17 mouse cellular contexts compared by ENCODE assay signal in genomic region chr19:8996601-8997000, GRCm38 (mm10). TPM values are rescaled to one million over a fixed set of nuclear protein-coding genes. Genes with fewer than 3 reads are reported as not detected.
DNase-seq lines count a peak whose midpoint lies in the region; ATAC-seq and TF ChIP-seq lines count a peak whose summit lies in the region.
"Had no signal": no experiment of that assay in that cellular context is flagged by ENCODE, and none has a peak within 500 bp of the region (broad histone marks: within the 10 kb centered on the region; RNA-seq: fewer than 3 reads in every experiment).

No protein-coding gene starts in this region.

- H3K9me3 ChIP-seq in embryonic facial prominence, embryonic 12.5 days: no peaks in the 10 kb centered on the region
- no peaks in the 10 kb centered on the region for H3K9me3 ChIP-seq in embryonic facial prominence, embryonic 10.5 days
- H3K9me3 ChIP-seq in lung, embryonic 15.5 days: no peaks in the 10 kb centered on the region
- H3K9me3 ChIP-seq in intestine, embryonic 15.5 days: no peaks in the 10 kb centered on the region
- no peaks in the 10 kb centered on the region for H3K9me3 ChIP-seq in liver, embryonic 11.5 days (ENCODE audit: control insufficient read depth, low read length)
- H3K9me3 ChIP-seq: liver, embryonic 12.5 days; midbrain, embryonic 12.5 days had no signal

- no peak for ATAC-seq in embryonic facial prominence, embryonic 12.5 days (ENCODE audit: insufficient number of reproducible peaks, insufficient read depth, low FRiP score, low TSS enrichment)
- no peak for ATAC-seq in lung, embryonic 15.5 days (ENCODE audit: borderline replicate concordance, extremely low read depth, low FRiP score, low TSS enrichment)
- no peak for ATAC-seq in intestine, embryonic 15.5 days
- no peak for ATAC-seq in liver, embryonic 11.5 days (replicated peaks; ENCODE audit: low FRiP score)
- ATAC-seq: activated CD4-positive, CD25-positive, alpha-beta regulatory T cell, adult 4 months; forebrain, postnatal 0 days; hindbrain, postnatal 0 days; liver, embryonic 12.5 days had no signal

- no peaks in the 10 kb centered on the region for H3K27me3 ChIP-seq in embryonic facial prominence, embryonic 12.5 days
- H3K27me3 ChIP-seq in embryonic facial prominence, embryonic 10.5 days (replicated peaks; ENCODE audit: low read depth, poor library complexity, severe bottlenecking): peaks cover 5% of the 10 kb centered on the region; the same call in 1 of the 2 replicates
- no peaks in the 10 kb centered on the region for H3K27me3 ChIP-seq in lung, embryonic 15.5 days
- no peaks in the 10 kb centered on the region for H3K27me3 ChIP-seq in intestine, embryonic 15.5 days (replicated peaks)
- peaks cover under 1% of the 10 kb centered on the region; the same call in 1 of the 2 replicates for H3K27me3 ChIP-seq in liver, embryonic 11.5 days (replicated peaks; ENCODE audit: control insufficient read depth, insufficient read depth, low read length)

- 89% methylated on average over 6 of the region's 6 CpGs for WGBS in embryonic facial prominence, embryonic 12.5 days
- 91% methylated on average over 6 of the region's 6 CpGs for WGBS in embryonic facial prominence, embryonic 10.5 days
- 89% methylated on average over 6 of the region's 6 CpGs for WGBS in lung, embryonic 15.5 days
- WGBS in lung, adult 2 months: 78% methylated on average over 6 of the region's 6 CpGs
- 93% methylated on average over 6 of the region's 6 CpGs for WGBS in intestine, embryonic 15.5 days
- WGBS in liver, embryonic 11.5 days: 91% methylated on average over 6 of the region's 6 CpGs

- peaks cover 42% of the 10 kb centered on the region for H3K4me1 ChIP-seq in embryonic facial prominence, embryonic 12.5 days
- peaks cover 28% of the 10 kb centered on the region for H3K4me1 ChIP-seq in embryonic facial prominence, embryonic 10.5 days
- peaks cover 51% of the 10 kb centered on the region for H3K4me1 ChIP-seq in lung, embryonic 15.5 days
- H3K4me1 ChIP-seq in lung, adult 2 months (ENCODE audit: control insufficient read depth, insufficient read depth, low read length): peaks cover 41% of the 10 kb centered on the region
- H3K4me1 ChIP-seq in intestine, embryonic 15.5 days (replicated peaks): peaks cover 64% of the 10 kb centered on the region
- H3K4me1 ChIP-seq in liver, embryonic 11.5 days (replicated peaks; ENCODE audit: control insufficient read depth, insufficient read depth, low read length): peaks cover 23% of the 10 kb centered on the region

- no peak for DNase-seq in embryonic facial prominence, embryonic 10.5 days (ENCODE audit: low spot score)
- DNase-seq in lung, adult 2 months: no peak
- DNase-seq in cerebellum, postnatal 4 days (ENCODE audit: low spot score in 2 of 2): no peak
- no peak for DNase-seq in adrenal gland, adult 8-10 months
- DNase-seq in liver, embryonic 11.5 days (ENCODE audit: low spot score): no peak
- DNase-seq: cerebellum, postnatal 10 days; forebrain, postnatal 0 days; gastrocnemius, postnatal 36 days; heart, postnatal 36 days; thymus, postnatal 14 days had no signal

- no peak overlapping the region for H3K4me2 ChIP-seq in embryonic facial prominence, embryonic 12.5 days (replicated peaks)
- no peak overlapping the region for H3K4me2 ChIP-seq in lung, embryonic 15.5 days
- H3K4me2 ChIP-seq in intestine, embryonic 15.5 days (replicated peaks): no peak overlapping the region
- no peak overlapping the region for H3K4me2 ChIP-seq in liver, embryonic 11.5 days
- H3K4me2 ChIP-seq: liver, embryonic 12.5 days; midbrain, embryonic 12.5 days had no signal

- H3K36me3 ChIP-seq in embryonic facial prominence, embryonic 12.5 days: peaks cover 22% of the 10 kb centered on the region
- H3K36me3 ChIP-seq in embryonic facial prominence, embryonic 10.5 days (replicated peaks): peaks cover 19% of the 10 kb centered on the region
- peaks cover 18% of the 10 kb centered on the region for H3K36me3 ChIP-seq in lung, embryonic 15.5 days
- H3K36me3 ChIP-seq in intestine, embryonic 15.5 days: peaks cover 8% of the 10 kb centered on the region
- no peaks in the 10 kb centered on the region for H3K36me3 ChIP-seq in liver, embryonic 11.5 days (ENCODE audit: control insufficient read depth, insufficient read depth, low read length)
- H3K36me3 ChIP-seq: liver, embryonic 12.5 days; midbrain, embryonic 12.5 days had no signal

- no peak for TF ChIP-seq POLR2A in lung, adult 2 months (IDR thresholded peaks at IDR 0.05; ENCODE audit: borderline replicate concordance, extremely low read depth, low read depth, low read length)

- H3K9ac ChIP-seq in embryonic facial prominence, embryonic 12.5 days: no peak overlapping the region
- no peak overlapping the region for H3K9ac ChIP-seq in lung, embryonic 15.5 days
- no peak overlapping the region for H3K9ac ChIP-seq in intestine, embryonic 15.5 days
- no peak overlapping the region for H3K9ac ChIP-seq in liver, embryonic 11.5 days (ENCODE audit: low read depth, low read length)
- H3K9ac ChIP-seq: forebrain, postnatal 0 days; liver, embryonic 12.5 days; midbrain, embryonic 12.5 days had no signal

- H3K4me3 ChIP-seq in embryonic facial prominence, embryonic 12.5 days: no peak overlapping the region
- no peak overlapping the region for H3K4me3 ChIP-seq in embryonic facial prominence, embryonic 10.5 days
- H3K4me3 ChIP-seq in lung, embryonic 15.5 days: no peak overlapping the region
- no peak overlapping the region for H3K4me3 ChIP-seq in lung, adult 2 months (replicated peaks; ENCODE audit: extremely low read depth, low read depth, low read length)
- H3K4me3 ChIP-seq in intestine, embryonic 15.5 days (replicated peaks): no peak overlapping the region
- H3K4me3 ChIP-seq in liver, embryonic 11.5 days (ENCODE audit: low read depth, low read length): no peak overlapping the region
- H3K4me3 ChIP-seq: liver, embryonic 12.5 days; midbrain, embryonic 12.5 days had no signal

- no peak for TF ChIP-seq CTCF in lung, adult 2 months (IDR thresholded peaks at IDR 0.05; ENCODE audit: insufficient read depth, low read length)

- H3K27ac ChIP-seq in embryonic facial prominence, embryonic 12.5 days: peak overlapping the region; percentile 51; the same call in 1 of the 2 replicates
- no peak overlapping the region for H3K27ac ChIP-seq in embryonic facial prominence, embryonic 10.5 days (replicated peaks)
- H3K27ac ChIP-seq in lung, embryonic 15.5 days: peak overlapping the region; percentile 90; the same call in 1 of the 2 replicates
- H3K27ac ChIP-seq in intestine, embryonic 15.5 days: 0 out of 2 replicates have a peak overlapping the region, but pooled peaks have one; percentile 20
- no peak overlapping the region for H3K27ac ChIP-seq in liver, embryonic 11.5 days (ENCODE audit: low read depth, low read length)
- H3K27ac ChIP-seq: midbrain, embryonic 12.5 days had no signal

RNA-seq across cellular contexts. Expression of gene Ahnak, which starts 7.5 kb away (rescaled TPM):
- 24.4 and 27.7 TPM in 2 replicates for polyA plus RNA-seq in embryonic facial prominence, embryonic 12.5 days (2016; fragmentation: Nextera tagmentation; extraction: Ambion mirVana)
- polyA plus RNA-seq in embryonic facial prominence, embryonic 10.5 days (2016; fragmentation: Nextera tagmentation; extraction: Ambion mirVana): 9.3 and 10.0 TPM in 2 replicates
- 24.7 and 25.6 TPM in 2 replicates for polyA plus RNA-seq in lung, embryonic 15.5 days (2015; fragmentation: Nextera tagmentation; extraction: Ambion mirVana)
- polyA plus RNA-seq in lung, adult 2 months (2012; rRNA removed): 56.3 and 84.7 TPM in 2 replicates
- polyA plus RNA-seq in intestine, embryonic 15.5 days (2015; fragmentation: Nextera tagmentation; extraction: Ambion mirVana): 22.4 and 25.0 TPM in 2 replicates
- total RNA-seq in adrenal gland, adult 8-10 months (2022): 100 to 1,000 TPM; 122 to 227 (median 158) TPM
- polyA plus RNA-seq in liver, embryonic 11.5 days (2014; fragmentation: Nextera tagmentation; extraction: Ambion mirVana): 2.6 and 3.7 TPM in 2 replicates

RNA-seq across cellular contexts. Expression of gene Eef1g, which starts 29.8 kb away (rescaled TPM):
- polyA plus RNA-seq in embryonic facial prominence, embryonic 12.5 days (2016; fragmentation: Nextera tagmentation; extraction: Ambion mirVana): 471 and 477 TPM in 2 replicates
- polyA plus RNA-seq in embryonic facial prominence, embryonic 10.5 days (2016; fragmentation: Nextera tagmentation; extraction: Ambion mirVana): 550 and 554 TPM in 2 replicates
- 420 and 427 TPM in 2 replicates for polyA plus RNA-seq in lung, embryonic 15.5 days (2015; fragmentation: Nextera tagmentation; extraction: Ambion mirVana)
- polyA plus RNA-seq in lung, adult 2 months (2012; rRNA removed): 121 and 206 TPM in 2 replicates
- polyA plus RNA-seq in intestine, embryonic 15.5 days (2015; fragmentation: Nextera tagmentation; extraction: Ambion mirVana): 436 and 453 TPM in 2 replicates
- 100 to 1,000 TPM; 306 to 355 (median 328) TPM for total RNA-seq in adrenal gland, adult 8-10 months (2022)
- 598 and 618 TPM in 2 replicates for polyA plus RNA-seq in liver, embryonic 11.5 days (2014; fragmentation: Nextera tagmentation; extraction: Ambion mirVana)

RNA-seq across cellular contexts. Expression of gene Tut1, which starts 43.0 kb away (rescaled TPM):
- 35.6 and 38.1 TPM in 2 replicates for polyA plus RNA-seq in embryonic facial prominence, embryonic 12.5 days (2016; fragmentation: Nextera tagmentation; extraction: Ambion mirVana)
- polyA plus RNA-seq in embryonic facial prominence, embryonic 10.5 days (2016; fragmentation: Nextera tagmentation; extraction: Ambion mirVana): 45.2 and 47.8 TPM in 2 replicates
- 28.4 and 29.7 TPM in 2 replicates for polyA plus RNA-seq in lung, embryonic 15.5 days (2015; fragmentation: Nextera tagmentation; extraction: Ambion mirVana)
- 14.9 and 17.9 TPM in 2 replicates for polyA plus RNA-seq in lung, adult 2 months (2012; rRNA removed)
- 29.7 and 30.4 TPM in 2 replicates for polyA plus RNA-seq in intestine, embryonic 15.5 days (2015; fragmentation: Nextera tagmentation; extraction: Ambion mirVana)
- total RNA-seq in adrenal gland, adult 8-10 months (2022): 10 to 100 TPM; 22.9 to 31.9 (median 26.8) TPM
- 42.4 and 43.2 TPM in 2 replicates for polyA plus RNA-seq in liver, embryonic 11.5 days (2014; fragmentation: Nextera tagmentation; extraction: Ambion mirVana)

RNA-seq across cellular contexts. Expression of gene Mta2, which starts 54.9 kb away (rescaled TPM):
- polyA plus RNA-seq in embryonic facial prominence, embryonic 12.5 days (2016; fragmentation: Nextera tagmentation; extraction: Ambion mirVana): 202 and 211 TPM in 2 replicates
- 212 and 216 TPM in 2 replicates for polyA plus RNA-seq in embryonic facial prominence, embryonic 10.5 days (2016; fragmentation: Nextera tagmentation; extraction: Ambion mirVana)
- polyA plus RNA-seq in lung, embryonic 15.5 days (2015; fragmentation: Nextera tagmentation; extraction: Ambion mirVana): 165 and 173 TPM in 2 replicates
- 20.0 and 26.9 TPM in 2 replicates for polyA plus RNA-seq in lung, adult 2 months (2012; rRNA removed)
- polyA plus RNA-seq in intestine, embryonic 15.5 days (2015; fragmentation: Nextera tagmentation; extraction: Ambion mirVana): 130 and 139 TPM in 2 replicates
- 100 to 1,000 TPM in 2 of 4 experiments, 10 to 100 TPM in 2; 83.4 to 133 (median 102) TPM for total RNA-seq in adrenal gland, adult 8-10 months (2022)
- polyA plus RNA-seq in liver, embryonic 11.5 days (2014; fragmentation: Nextera tagmentation; extraction: Ambion mirVana): 75.6 and 81.1 TPM in 2 replicates

Comparison
In these comparisons a context has a peak if more than half of its experiments do, and no peak if none do; other contexts are left out.
1. H3K27ac ChIP-seq: peak in embryonic facial prominence, embryonic 12.5 days (single experiment), lung, embryonic 15.5 days (single experiment) and intestine, embryonic 15.5 days (single experiment); none in embryonic facial prominence, embryonic 10.5 days (single experiment) and liver, embryonic 11.5 days (single experiment).